Mouse (Mus musculus) B cell, adult 62 days (primary cell): Measurements from ENCODE around the gene Xkr7. TPM values are rescaled to one million over a fixed set of nuclear protein-coding genes. Genes with fewer than 3 reads are reported as not detected.

Experiments used
- total RNA-seq: library from RNA; stranded (reverse); gene quantifications from 4 replicates; pipeline ENCODE4 v1.2.4, GENCODE M21; 2023

The Xkr7 gene
- total RNA-seq, result not detected in 4 replicates

GRCm38 (mm10) chr2:153031126-153032082, at the start of gene Xkr7:
TSS of gene Xkr7 (plus strand) at chr2:153031852.

GRCm38 (mm10) chr2:153014758-153015593, 16.7 kb upstream of the Xkr7 start, which contains the start of gene Pdrg1:
TSS of gene Pdrg1 (minus strand) at chr2:153015427.

GRCm38 (mm10) chr2:153065747-153066508, 34.3 kb downstream of the Xkr7 start, which contains the start of gene Ccm2l:
TSS of gene Ccm2l (plus strand) at chr2:153065955.

Other genes starting within 250 kb of the Xkr7 start
- gene Bcl2l1, start 200.1 kb upstream of the Xkr7 start, total RNA-seq, result 4.7 to 13.7 TPM (median 7.7 TPM) in 4 replicates
- gene Tpx2, start 183.9 kb upstream of the Xkr7 start, total RNA-seq, result 1.6 to 3.0 TPM (median 2.0 TPM) in 4 replicates
- gene Mylk2, start 120.5 kb upstream of the Xkr7 start, total RNA-seq, result not detected in 4 replicates
- not detected in 4 replicates for gene Foxs1, start 98.6 kb upstream of the Xkr7 start, total RNA-seq
- gene Dusp15, start 80.2 kb upstream of the Xkr7 start, total RNA-seq, result not detected in 4 replicates
- not detected in 4 replicates for gene Ttll9, start 69.4 kb upstream of the Xkr7 start, total RNA-seq
- gene Pdrg1, start 16.4 kb upstream of the Xkr7 start, total RNA-seq, result 48.6 to 58.9 TPM (median 58.5 TPM) in 4 replicates
- not detected in 4 replicates for gene Ccm2l, start 34.1 kb downstream of the Xkr7 start, total RNA-seq
- 123 to 143 TPM (median 132 TPM) in 4 replicates for gene Hck, start 76.6 kb downstream of the Xkr7 start, total RNA-seq
- 75.6 to 97.6 TPM (median 84.2 TPM) in 4 replicates for gene Tm9sf4, start 129.5 kb downstream of the Xkr7 start, total RNA-seq
- gene Tspyl3, start 193.6 kb downstream of the Xkr7 start, total RNA-seq, result 13.4 to 16.4 TPM (median 15.2 TPM) in 4 replicates
- gene Plagl2, start 209.6 kb downstream of the Xkr7 start, total RNA-seq, result 22.9 to 27.3 TPM (median 23.7 TPM) in 4 replicates
- gene Pofut1, start 209.7 kb downstream of the Xkr7 start, total RNA-seq, result 30.1 to 32.5 TPM (median 32.0 TPM) in 4 replicates